Mouse (Mus musculus) lung, adult 2 months (tissue): ENCODE results near the gene Pkd1l3.

Source experiments
- CTCF ChIP-seq: fragments of 200-500 bp; IDR thresholded peaks from 2 replicates; pipeline ENCODE4 v1.5.1; 2011; ENCODE audit warnings: mild to moderate bottlenecking, low read length, control low read depth; ENCODE audit not compliant: insufficient read depth
- POLR2A ChIP-seq: fragments of 200-500 bp; IDR thresholded peaks from 2 replicates; pipeline ENCODE4 v1.6.1; 2011; ENCODE audit warnings: low read depth, mild to moderate bottlenecking, control low read depth, low read length, borderline replicate concordance; ENCODE audit errors: extremely low read depth

- no peak for TF ChIP-seq CTCF
- TF ChIP-seq POLR2A = no peak
Measured at GRCm38 (mm10) chr8:109591367-109591766, 22.9 kb upstream of the Pkd1l3 start.
